Mouse (Mus musculus) heart, embryonic 13.5 days (tissue): Measurements from ENCODE around the gene Pla2g15. TPM values are rescaled to one million over a fixed set of nuclear protein-coding genes. Genes with fewer than 3 reads are reported as not detected.

Experiments
- ATAC-seq: fragments of 200-750 bp; cut with Nextera tagmentation; 2 replicates; pipeline ENCODE4 v1.8.0; 2017; ENCODE audit warnings: moderate TSS enrichment; ENCODE audit not compliant: insufficient number of reproducible peaks, low FRiP score, low TSS enrichment; ENCODE audit errors: extremely low read depth
- H3K27ac ChIP-seq: fragments of 300-500 bp; sonication (generic); replicated peaks from 2 replicates; pipeline ENCODE4 v1.5.1; 2015; ENCODE audit warnings: moderate library complexity, mild to moderate bottlenecking, inconsistent platforms
- H3K27me3 ChIP-seq: fragments of 300-500 bp; sonication (generic); replicated peaks from 2 replicates; pipeline ENCODE4 v1.6.1; 2015; ENCODE audit warnings: mild to moderate bottlenecking, inconsistent platforms
- H3K36me3 ChIP-seq: fragments of 300-500 bp; sonication (generic); 2 replicates; pipeline ENCODE4 v1.6.1; 2015; ENCODE audit warnings: mild to moderate bottlenecking, inconsistent platforms
- H3K4me1 ChIP-seq: fragments of 300-500 bp; sonication (generic); 2 replicates; pipeline ENCODE4 v1.6.1; 2015; ENCODE audit warnings: inconsistent platforms
- H3K4me2 ChIP-seq: fragments of 300-500 bp; sonication (generic); 2 replicates; pipeline ENCODE4 v1.6.1; 2015; ENCODE audit warnings: inconsistent platforms, mild to moderate bottlenecking, moderate library complexity
- H3K4me3 ChIP-seq: fragments of 300-500 bp; sonication (generic); 2 replicates; pipeline ENCODE4 v1.5.1; 2015; ENCODE audit warnings: moderate library complexity, mild to moderate bottlenecking, inconsistent platforms
- H3K9ac ChIP-seq: fragments of 300-500 bp; sonication (generic); 2 replicates; pipeline ENCODE4 v1.6.1; 2015; ENCODE audit warnings: inconsistent platforms, mild to moderate bottlenecking, moderate library complexity
- H3K9me3 ChIP-seq: fragments of 300-500 bp; sonication (generic); 2 replicates; pipeline ENCODE4 v1.6.1; 2016; ENCODE audit warnings: inconsistent platforms
- WGBS: fragments of 180-500 bp; shearing (Covaris S2); methylation state at CpG from one replicate; pipeline ENCODE4 v1.1.7; 2015; ENCODE audit warnings: mixed read lengths; 5-methylcytosine and 5-hydroxymethylcytosine counted together
- polyA plus RNA-seq: library from polyadenylated mRNA; unstranded; fragments of >200 nt; fragmentation: Nextera tagmentation; extraction: Ambion mirVana; gene quantifications from 2 replicates; pipeline ENCODE4 v1.2.1, GENCODE M21; 2015

Gene Pla2g15
- polyA plus RNA-seq, 1 experiment from 2014 or later = 8.4 TPM

DNA sequence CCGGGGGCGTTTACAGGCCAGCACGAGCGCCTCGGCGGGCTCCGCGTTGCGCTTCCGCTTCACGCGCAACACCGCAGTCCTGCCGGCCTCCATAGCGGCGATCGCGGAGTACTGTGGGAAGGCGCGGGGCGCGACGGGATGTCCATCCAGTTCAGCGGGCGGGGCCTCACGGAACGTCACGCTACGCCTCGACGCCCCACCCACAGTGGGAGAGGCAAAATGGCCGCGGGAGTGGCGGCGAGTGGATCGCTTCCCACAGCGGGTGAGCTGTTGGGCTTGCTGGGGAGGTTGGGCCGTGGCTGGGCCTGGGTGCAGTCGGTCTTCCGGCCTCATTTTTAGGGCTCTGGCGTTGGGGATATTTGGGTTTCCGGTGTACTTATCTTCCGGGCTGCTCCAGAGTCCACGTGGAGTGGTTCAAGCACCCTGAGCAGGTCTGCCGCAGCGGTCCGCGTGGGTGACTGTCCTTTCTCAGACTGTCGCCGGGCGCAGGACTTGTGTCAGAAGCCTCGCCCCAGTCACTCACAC is 60.7 kb downstream of the Pla2g15 start, which contains the start of the genes Slc7a6os and Prmt7:
Slc7a6os (minus strand) TSS at position 115 of the 525 bp plus-strand sequence.
Prmt7 (plus strand) TSS at position 116 of the 525 bp plus-strand sequence.
- WGBS = under 1% methylated on average over 52 of the region's 52 CpGs
- Histone ChIP-seq H3K27ac (peak within 1 kb of the TSS; percentile 94), H3K4me1 (peaks cover 16% of the 10 kb centered on the region), H3K9me3 (no peaks in the 10 kb centered on the region), H3K27me3 (no peaks in the 10 kb centered on the region), H3K36me3 (peaks cover 63% of the 10 kb centered on the region), H3K4me2 (peak within 1 kb of the TSS; percentile 91), H3K9ac (peak within 1 kb of the TSS; percentile 96), H3K4me3 (peak within 1 kb of the TSS; percentile 96)
- peak; percentile 93 for ATAC-seq

DNA sequence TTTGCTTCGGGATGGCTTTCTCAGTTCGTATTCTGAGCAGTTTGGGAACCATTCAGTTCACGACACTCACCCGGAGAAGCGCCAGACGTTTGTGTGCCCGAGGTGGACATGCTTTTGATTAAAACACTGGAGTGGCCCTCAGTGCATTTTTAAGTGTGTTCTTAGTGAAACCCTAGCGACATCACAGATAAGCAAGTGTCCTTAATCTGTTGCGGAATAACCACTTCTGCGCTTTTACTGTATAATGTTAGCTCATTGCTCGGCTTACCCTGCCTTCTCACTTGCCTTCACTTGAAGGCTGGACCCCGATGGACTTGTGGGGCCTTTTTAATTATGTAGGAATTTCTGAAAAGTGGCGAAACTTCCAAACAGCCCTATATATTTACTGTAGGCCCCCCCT is 61.2 kb downstream of the Pla2g15 start:
- H3K4me2 ChIP-seq = peak overlapping the region; percentile 91
- no peaks in the 10 kb centered on the region for H3K27me3 ChIP-seq
- no peaks in the 10 kb centered on the region for H3K9me3 ChIP-seq
- H3K4me3 ChIP-seq = peak overlapping the region; percentile 96
- H3K27ac ChIP-seq = peak overlapping the region; percentile 94
- 5% methylated on average over 13 of the region's 13 CpGs for WGBS
- H3K9ac ChIP-seq = peak overlapping the region; percentile 96
- H3K36me3 ChIP-seq = peaks cover 65% of the 10 kb centered on the region
- peaks cover 16% of the 10 kb centered on the region for H3K4me1 ChIP-seq
- no peak for ATAC-seq

DNA sequence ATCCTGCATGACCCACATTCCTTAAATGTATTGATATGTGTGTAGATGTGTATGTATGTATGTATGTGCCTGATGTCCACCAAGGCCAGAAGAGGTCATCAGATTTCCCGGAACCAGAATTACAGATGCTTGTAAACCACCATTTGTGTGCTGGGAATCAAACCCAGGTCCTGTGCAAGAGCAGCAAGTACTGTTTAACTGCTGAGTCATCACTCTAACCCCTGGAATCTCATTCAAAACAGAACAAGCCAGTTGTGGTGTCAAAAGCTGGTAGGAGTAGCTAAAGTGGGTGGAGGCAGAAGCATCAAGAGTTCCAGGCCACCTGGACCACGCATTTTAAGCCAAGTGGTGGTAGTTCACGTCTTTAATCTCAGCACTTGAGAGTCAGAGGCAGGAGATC is 63.8 kb downstream of the Pla2g15 start:
- no peaks in the 10 kb centered on the region for H3K27me3 ChIP-seq
- no peak for ATAC-seq
- WGBS = 88% methylated on average over 3 of the region's 3 CpGs
- H3K4me2 ChIP-seq = no peak overlapping the region
- H3K9me3 ChIP-seq = no peaks in the 10 kb centered on the region
- H3K27ac ChIP-seq = no peak overlapping the region
- H3K4me1 ChIP-seq = peaks cover 16% of the 10 kb centered on the region
- no peak overlapping the region for H3K9ac ChIP-seq
- H3K36me3 ChIP-seq = peaks cover 66% of the 10 kb centered on the region
- no peak overlapping the region for H3K4me3 ChIP-seq

Other genes starting within 250 kb of the Pla2g15 start
- 23.6 and 24.6 TPM in 2 replicates for gene Pskh1, start 250.0 kb upstream of the Pla2g15 start, polyA plus RNA-seq
- gene Ctrl, start 216.5 kb upstream of the Pla2g15 start, polyA plus RNA-seq = 0.74 and 1.1 TPM in 2 replicates
- 51.9 and 61.3 TPM in 2 replicates for gene Psmb10, start 212.0 kb upstream of the Pla2g15 start, polyA plus RNA-seq
- 1.5 and 3.0 TPM in 2 replicates for gene Lcat, start 207.0 kb upstream of the Pla2g15 start, polyA plus RNA-seq
- 37.7 and 39.4 TPM in 2 replicates for gene Slc12a4, start 184.3 kb upstream of the Pla2g15 start, polyA plus RNA-seq
- not detected in 2 replicates for gene Dpep3, start 171.0 kb upstream of the Pla2g15 start, polyA plus RNA-seq
- 16.4 and 16.7 TPM in 2 replicates for gene Dus2, start 159.1 kb upstream of the Pla2g15 start, polyA plus RNA-seq
- 0.22 and 0.35 TPM in 2 replicates for gene Dpep2nb, start 144.4 kb upstream of the Pla2g15 start, polyA plus RNA-seq
- gene Ddx28, start 138.5 kb upstream of the Pla2g15 start, polyA plus RNA-seq = 12.2 and 12.5 TPM in 2 replicates
- gene Nfatc3, start 91.6 kb upstream of the Pla2g15 start, polyA plus RNA-seq = 3.4 and 4.5 TPM in 2 replicates
- 1.7 and 2.4 TPM in 2 replicates for gene Esrp2, start 13.4 kb upstream of the Pla2g15 start, polyA plus RNA-seq
- gene Slc7a6, start 18.5 kb downstream of the Pla2g15 start, polyA plus RNA-seq = 31.9 and 37.6 TPM in 2 replicates
- gene Slc7a6os, start 60.5 kb downstream of the Pla2g15 start, polyA plus RNA-seq = 20.2 and 22.7 TPM in 2 replicates
- 35.7 and 36.6 TPM in 2 replicates for gene Prmt7, start 60.5 kb downstream of the Pla2g15 start, polyA plus RNA-seq
- gene Smpd3, start 187.6 kb downstream of the Pla2g15 start, polyA plus RNA-seq = 1.6 and 2.0 TPM in 2 replicates